Mouse (Mus musculus): ENCODE measurements around the gene Gpc3.

- TF ChIP-seq SRF (IDR thresholded peaks at IDR 0.05; ENCODE audit: control insufficient read depth, insufficient read length, low read depth) = no peak
- no peak for TF ChIP-seq POLR2AphosphoS2 (IDR thresholded peaks at IDR 0.05; ENCODE audit: insufficient read length, low read depth)
- no peak for TF ChIP-seq POLR2A (IDR thresholded peaks at IDR 0.05; ENCODE audit: insufficient read length, low read depth)
- no peak for TF ChIP-seq E2F4 (IDR thresholded peaks at IDR 0.05; ENCODE audit: insufficient read depth)
- no peak for TF ChIP-seq USF1 (IDR thresholded peaks at IDR 0.05; ENCODE audit: low read depth)
Measured at GRCm38 (mm10) chrX:52532124-52532523, 81.6 kb downstream of the Gpc3 start.
